Mouse (Mus musculus) embryo, embryonic 10.5 days (tissue): ENCODE measurements at regions not wholly inside any gene's neighbourhood (a gene's known extent, or its start where the extent isn't known, plus 50 kb on each side); places are given as distances from the start of the nearest gene placed in this dataset.

Experiments
- DNase-seq: peaks from one replicate; pipeline ENCODE4 v3.0.0-alpha.2; 2015; ENCODE audit warnings: low spot score

- peak; percentile 5 for DNase-seq
Measured at GRCm38 (mm10) chr13:80188734-80189133, 694.5 kb upstream of the Arrdc3 start.

- DNase-seq: peak; percentile 24
Measured at GRCm38 (mm10) chr13:80195065-80195605, 688.0 kb upstream of the Arrdc3 start.

- no peak for DNase-seq
Measured at GRCm38 (mm10) chr13:80224110-80224509, 659.1 kb upstream of the Arrdc3 start.

DNA sequence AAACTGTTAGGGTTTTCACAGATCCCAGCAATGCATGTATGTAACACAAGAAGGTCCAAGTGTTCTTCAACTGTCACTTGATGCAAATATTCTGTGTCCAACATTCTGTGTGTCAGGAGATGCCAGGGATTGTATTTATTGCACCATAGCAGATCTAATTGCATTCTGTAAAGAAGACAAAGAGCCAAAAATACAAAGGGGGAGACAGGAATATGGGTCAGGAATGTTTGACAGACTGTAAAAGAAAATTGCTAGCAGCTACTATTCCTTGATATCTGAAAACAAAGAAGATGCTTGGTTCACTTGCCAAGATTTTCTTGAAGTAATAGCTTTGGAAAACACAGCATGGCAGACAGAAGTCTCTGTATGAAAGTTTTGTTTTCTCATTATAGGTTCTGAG, 651.8 kb upstream of the Arrdc3 start:
- no peak for DNase-seq

- DNase-seq: no peak
Measured at GRCm38 (mm10) chr13:80235254-80236032, 647.7 kb upstream of the Arrdc3 start.

GRCm38 (mm10) chr13:80262826-80263225, 620.4 kb upstream of the Arrdc3 start:
- no peak for DNase-seq

- no peak for DNase-seq
Measured at GRCm38 (mm10) chr13:80267131-80267530, 616.1 kb upstream of the Arrdc3 start.

DNA sequence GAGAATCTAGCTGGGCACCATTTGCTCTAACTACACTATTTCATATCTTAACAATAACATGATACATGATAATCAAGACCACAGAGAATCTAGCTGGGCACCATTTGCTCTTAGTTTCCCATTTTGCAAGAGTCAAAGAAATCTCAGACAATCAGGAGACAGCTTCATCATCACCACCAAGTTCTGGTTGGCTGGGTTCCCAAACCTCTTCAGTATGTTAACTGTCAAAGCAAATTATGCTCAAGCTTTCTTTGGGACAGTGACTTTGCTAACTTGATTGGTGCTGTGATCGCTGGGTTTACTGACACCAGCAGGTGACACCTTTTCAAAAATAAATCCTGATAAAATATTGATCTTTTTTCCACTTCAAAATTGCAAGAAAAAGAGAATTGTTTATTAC, 609.2 kb upstream of the Arrdc3 start:
- DNase-seq: no peak

DNA sequence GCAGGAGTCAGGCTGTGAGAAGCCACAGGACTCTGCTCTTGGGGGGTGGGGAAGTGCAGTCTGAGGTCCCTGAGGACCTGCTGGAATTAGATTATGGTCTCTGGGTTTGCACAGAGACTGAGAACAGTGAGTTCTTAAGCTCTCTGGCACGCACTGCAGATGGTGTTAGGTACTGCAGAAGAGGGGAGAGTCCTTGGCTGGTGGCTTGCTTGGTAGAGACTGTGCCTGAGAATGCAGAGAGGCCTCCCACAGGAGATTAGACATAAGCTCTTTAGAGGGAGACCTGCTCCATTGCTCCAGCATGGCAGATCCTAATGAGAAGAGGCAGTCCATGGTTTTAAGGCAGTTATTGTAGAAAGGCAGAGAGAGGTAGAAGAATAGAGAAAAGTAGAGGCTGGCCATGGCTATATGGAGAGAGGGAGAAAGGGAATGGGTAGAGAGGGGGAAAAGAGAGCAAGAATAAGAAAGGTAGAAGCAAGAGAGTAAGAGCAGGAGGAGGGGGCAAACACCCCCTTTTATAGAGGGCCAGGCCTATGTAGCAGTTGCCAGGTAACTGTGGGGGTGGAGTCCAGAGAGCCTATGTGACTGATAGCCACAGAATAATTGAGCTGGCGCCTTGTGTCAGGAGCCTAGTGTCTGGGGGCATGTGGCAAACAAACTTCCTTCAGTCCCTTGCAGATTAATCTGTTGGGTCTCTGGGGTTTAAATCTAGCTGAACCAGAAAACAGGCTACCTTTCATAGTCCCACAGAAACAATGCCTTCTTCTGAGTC, 591.3 kb upstream of the Arrdc3 start:
- peak; percentile 17 for DNase-seq

DNA sequence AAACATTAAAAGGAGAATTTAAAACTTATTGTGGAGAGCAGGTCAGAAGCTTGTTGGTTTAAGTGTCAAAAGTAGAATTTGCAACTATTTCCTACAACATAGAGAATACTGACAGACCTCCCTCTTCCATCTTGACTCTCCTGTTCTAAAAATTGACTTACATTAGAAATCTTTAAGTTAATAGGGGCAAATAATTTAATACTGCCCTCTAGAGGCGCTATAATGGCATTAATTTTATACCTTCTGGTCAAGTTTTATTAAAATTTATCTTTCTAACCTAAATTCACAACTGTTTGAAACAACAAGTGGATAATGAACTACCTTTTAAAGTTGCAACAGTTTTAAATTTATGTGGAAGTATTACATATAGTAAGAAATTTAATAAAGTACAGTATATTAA, 587.5 kb upstream of the Arrdc3 start:
- DNase-seq: peak; percentile 42

- no peak for DNase-seq
Measured at GRCm38 (mm10) chr13:80334073-80334704, 549.0 kb upstream of the Arrdc3 start.

DNA sequence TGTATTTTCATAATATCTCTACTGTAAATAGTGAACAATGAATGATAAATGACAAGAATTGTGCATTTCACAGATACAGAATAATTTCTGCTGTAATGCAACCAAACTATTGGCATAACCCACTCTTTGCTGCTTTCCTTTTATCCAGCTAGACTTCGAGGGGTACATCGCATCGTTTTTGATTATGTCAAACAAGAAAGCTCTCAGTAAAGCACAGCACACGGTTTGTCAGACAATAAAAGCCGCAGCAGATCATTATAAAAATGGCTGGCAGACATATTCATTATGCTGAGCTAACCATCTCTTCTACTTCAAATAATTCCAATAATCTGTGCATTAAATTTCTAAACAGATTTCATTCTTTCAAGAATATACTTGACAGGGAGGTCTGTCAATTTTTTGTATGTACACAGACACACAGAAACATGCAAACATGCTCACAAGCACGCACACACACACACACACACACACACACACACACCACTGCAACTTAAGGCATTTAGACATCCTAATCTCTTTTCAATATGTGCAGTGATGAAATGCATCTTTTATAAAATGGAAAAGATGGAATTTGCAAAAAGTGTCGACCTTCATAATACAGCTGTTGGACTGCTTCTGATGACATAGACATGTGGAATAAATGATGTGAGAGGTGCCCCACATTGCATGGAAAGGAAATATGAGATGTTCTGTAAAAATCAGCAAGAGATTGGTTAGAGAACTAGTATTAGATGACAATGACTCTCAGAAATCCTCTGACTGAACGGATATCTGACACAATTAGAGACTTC, 548.1 kb upstream of the Arrdc3 start:
- no peak for DNase-seq

DNA sequence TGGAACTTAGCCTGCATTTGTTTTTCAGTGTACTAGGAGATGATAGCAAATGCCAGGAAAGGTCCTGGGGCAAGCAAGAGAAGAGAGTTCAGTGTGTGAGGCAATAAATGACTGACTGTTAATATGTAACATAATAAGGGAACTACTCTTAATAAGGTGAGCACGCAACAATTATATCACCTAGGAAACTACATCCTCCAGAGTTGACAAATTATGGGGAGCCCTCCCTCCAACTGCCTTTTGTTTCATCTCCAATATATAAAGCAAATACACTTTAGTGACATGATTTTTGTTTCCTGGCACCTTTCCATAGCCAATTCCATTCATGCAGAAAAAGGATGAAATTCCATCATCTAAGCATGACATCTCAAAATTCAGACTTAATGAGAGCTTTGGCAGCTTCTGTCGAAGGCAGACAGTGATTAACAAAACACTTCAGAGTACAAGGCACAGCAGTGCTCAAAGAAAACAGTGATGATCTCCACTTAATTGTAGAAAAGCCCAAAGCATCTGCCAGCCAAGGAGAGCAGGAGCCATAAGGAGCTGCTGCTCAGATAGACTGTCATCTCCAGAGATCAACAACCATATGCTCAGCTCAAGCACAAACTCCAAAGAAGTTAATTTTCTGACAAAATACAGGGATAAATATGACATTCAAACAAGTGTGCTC, 536.1 kb upstream of the Arrdc3 start:
- no peak for DNase-seq

GRCm38 (mm10) chr13:80365964-80366363, 517.2 kb upstream of the Arrdc3 start:
- no peak for DNase-seq

DNA sequence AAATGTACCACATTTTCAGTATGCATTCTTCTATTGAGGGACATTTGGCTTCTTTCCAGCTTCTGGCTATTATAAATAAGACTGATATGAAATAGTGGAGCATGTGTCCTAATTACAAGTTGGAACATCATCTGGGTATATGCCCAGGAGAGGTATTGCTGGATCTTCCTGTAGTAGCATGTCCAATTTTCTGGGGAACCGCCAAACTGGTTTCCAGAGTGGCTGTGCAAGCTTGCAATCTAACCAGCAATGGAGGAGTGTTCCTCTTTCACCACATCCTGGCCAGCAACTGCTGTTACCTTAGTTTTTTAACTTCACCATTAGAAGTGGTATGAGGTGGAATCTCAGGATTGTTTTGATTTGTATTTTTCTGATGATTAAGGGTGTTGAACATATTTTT, 512.7 kb upstream of the Arrdc3 start:
- DNase-seq: no peak

- DNase-seq: peak; percentile 30
Measured at GRCm38 (mm10) chr13:80381280-80381965, 501.8 kb upstream of the Arrdc3 start.

- DNase-seq: peak; percentile 2
Measured at GRCm38 (mm10) chr13:80381966-80382666, 501.1 kb upstream of the Arrdc3 start.

- DNase-seq: no peak
Measured at GRCm38 (mm10) chr13:80408928-80409327, 474.3 kb upstream of the Arrdc3 start.

DNA sequence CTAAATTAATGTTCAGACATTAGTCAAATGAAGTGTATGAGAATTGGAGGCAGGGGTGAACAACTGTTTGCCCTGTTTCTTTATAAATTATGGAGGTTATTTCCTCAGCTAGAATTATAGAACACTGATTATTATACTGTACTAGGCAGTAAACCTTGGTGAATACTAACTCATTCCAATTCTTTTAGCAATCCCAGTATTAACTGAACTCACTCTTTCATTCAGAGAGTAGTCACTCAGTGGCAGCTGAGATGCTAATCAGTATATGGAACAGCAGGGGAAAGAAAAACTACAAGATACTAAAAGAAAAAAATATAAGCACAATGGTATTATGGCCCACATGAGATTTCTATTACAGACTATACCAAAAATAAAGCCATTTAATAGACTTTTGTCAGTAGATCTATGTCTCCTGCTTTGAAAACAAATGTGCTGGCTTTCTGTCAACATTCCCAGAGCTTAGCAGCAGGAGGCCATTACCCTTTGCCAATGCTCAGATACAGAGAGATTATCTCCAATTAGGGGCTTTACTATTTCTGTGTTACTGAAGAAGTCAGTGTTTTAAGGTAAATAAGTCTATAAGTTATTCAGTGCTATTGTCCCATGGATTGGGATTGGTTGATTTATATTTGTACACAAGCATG, 473.3 kb upstream of the Arrdc3 start:
- no peak for DNase-seq
